Mouse (Mus musculus): ENCODE measurements around the gene Vim. TPM values are rescaled to one million over a fixed set of nuclear protein-coding genes. Genes with fewer than 3 reads are reported as not detected.

Vim gene
- polyA plus RNA-seq, 1 experiment: 6,934 TPM

DNA sequence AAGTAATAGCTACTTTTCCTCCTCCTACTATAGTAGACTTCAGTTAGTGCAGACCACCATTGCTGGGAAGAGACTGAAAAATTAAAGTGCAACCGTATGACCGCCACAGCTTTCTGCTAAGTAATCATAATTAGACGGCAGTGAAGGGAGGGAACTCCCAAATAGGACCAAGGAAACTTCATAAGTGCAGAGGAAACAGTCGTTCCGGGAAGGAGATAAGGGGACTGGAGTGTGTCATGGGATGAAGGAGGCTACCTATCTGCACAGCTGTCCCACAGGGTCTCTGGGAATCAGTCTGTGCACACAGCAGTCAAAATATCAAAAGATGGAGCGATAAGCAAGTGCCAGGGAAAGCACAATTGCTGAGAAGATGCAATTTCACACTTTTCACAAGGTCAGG, 43.1 kb upstream of the Vim start:
- H3K36me3 ChIP-seq (ENCODE audit: control insufficient read depth, insufficient read depth): no peaks in the 10 kb centered on the region
- H3K79me2 ChIP-seq (ENCODE audit: control insufficient read depth, insufficient read depth): no peaks in the 10 kb centered on the region
- no peaks in the 10 kb centered on the region for H3K27me3 ChIP-seq (ENCODE audit: control insufficient read depth, insufficient read depth, insufficient read length)
- no peak for TF ChIP-seq CEBPB (IDR thresholded peaks at IDR 0.05; ENCODE audit: low read depth)
- TF ChIP-seq MYOG (IDR thresholded peaks at IDR 0.05; ENCODE audit: control insufficient read depth, extremely low read depth, insufficient read length): no peak
- TF ChIP-seq CTCF (IDR thresholded peaks at IDR 0.05; ENCODE audit: control insufficient read depth, insufficient read depth, insufficient read length): no peak
- TF ChIP-seq MAX (IDR thresholded peaks at IDR 0.05): no peak
- TF ChIP-seq FOSL1 (IDR thresholded peaks at IDR 0.05; ENCODE audit: insufficient read depth, low read length, poor library complexity, severe bottlenecking): no peak
- TF ChIP-seq MYOD1 (IDR thresholded peaks at IDR 0.05; ENCODE audit: control insufficient read depth, insufficient read length, low read depth): no peak
- TF ChIP-seq USF1 (IDR thresholded peaks at IDR 0.05; ENCODE audit: low read depth): no peak
- H3ac ChIP-seq (ENCODE audit: control insufficient read depth, insufficient read length, low read depth): no peak overlapping the region
- H3K4me3 ChIP-seq (ENCODE audit: insufficient read depth, poor library complexity, severe bottlenecking): no peak overlapping the region
- H3K79me3 ChIP-seq (ENCODE audit: low read depth): no peaks in the 10 kb centered on the region

DNA sequence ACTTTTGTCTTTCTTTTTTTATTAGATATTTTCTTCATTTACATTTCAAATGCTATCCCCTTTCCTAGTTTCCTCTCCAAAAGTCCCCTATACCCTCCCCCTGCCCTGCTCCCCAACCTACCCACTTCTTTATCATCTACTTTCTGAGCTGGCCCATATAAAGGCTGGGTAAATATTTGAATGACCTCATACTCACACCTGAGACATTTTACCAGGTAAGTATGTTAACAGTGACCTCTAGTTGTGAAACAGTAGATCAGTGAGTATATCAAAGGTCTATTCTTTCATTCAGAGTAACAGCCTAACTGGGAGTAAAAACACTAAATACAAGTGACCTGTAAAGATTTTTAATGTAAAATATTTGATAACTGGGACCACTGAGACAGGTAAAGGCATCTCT, 37.0 kb upstream of the Vim start:
- H3ac ChIP-seq (ENCODE audit: control insufficient read depth, insufficient read length, low read depth): no peak overlapping the region
- TF ChIP-seq MYOD1 (IDR thresholded peaks at IDR 0.05; ENCODE audit: control insufficient read depth, insufficient read length, low read depth): no peak
- TF ChIP-seq CTCF (IDR thresholded peaks at IDR 0.05; ENCODE audit: control insufficient read depth, insufficient read depth, insufficient read length): no peak
- peaks cover 3% of the 10 kb centered on the region for H3K79me3 ChIP-seq (ENCODE audit: low read depth)
- H3K79me2 ChIP-seq (ENCODE audit: control insufficient read depth, insufficient read depth): peaks cover 10% of the 10 kb centered on the region
- no peaks in the 10 kb centered on the region for H3K36me3 ChIP-seq (ENCODE audit: control insufficient read depth, insufficient read depth)
- H3K4me3 ChIP-seq (ENCODE audit: insufficient read depth, poor library complexity, severe bottlenecking): no peak overlapping the region
- H3K27me3 ChIP-seq (ENCODE audit: control insufficient read depth, insufficient read depth, insufficient read length): no peaks in the 10 kb centered on the region

DNA sequence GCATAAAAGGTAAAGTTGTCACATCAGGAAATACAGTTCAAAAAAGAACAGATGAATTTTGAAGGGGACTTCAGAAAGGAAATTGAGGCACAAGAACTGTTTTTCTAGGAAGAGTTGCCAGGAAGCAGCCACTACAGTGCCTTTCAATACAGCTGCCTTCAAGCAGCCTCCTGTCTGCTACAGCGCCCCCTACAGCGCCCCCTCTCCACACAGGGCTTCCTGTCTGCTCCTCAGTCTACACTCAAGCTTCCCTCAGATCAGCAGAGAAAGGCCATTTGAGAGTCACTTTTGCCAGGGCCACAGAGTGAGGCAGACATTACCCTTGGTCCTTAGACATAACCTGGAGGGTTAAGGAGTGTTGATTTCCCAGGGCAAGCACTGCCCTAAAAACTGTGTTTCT, 36.0 kb upstream of the Vim start:
- TF ChIP-seq USF1 (IDR thresholded peaks at IDR 0.05; ENCODE audit: low read depth): no peak
- TF ChIP-seq MAX (IDR thresholded peaks at IDR 0.05): no peak
- TF ChIP-seq MYOG (IDR thresholded peaks at IDR 0.05; ENCODE audit: control insufficient read depth, extremely low read depth, insufficient read length): no peak
- no peak for TF ChIP-seq FOSL1 (IDR thresholded peaks at IDR 0.05; ENCODE audit: insufficient read depth, low read length, poor library complexity, severe bottlenecking)
- TF ChIP-seq CEBPB (IDR thresholded peaks at IDR 0.05; ENCODE audit: low read depth): no peak
- TF ChIP-seq CTCF (IDR thresholded peaks at IDR 0.05; ENCODE audit: control insufficient read depth, insufficient read depth, insufficient read length): no peak
- TF ChIP-seq MYOD1 (IDR thresholded peaks at IDR 0.05; ENCODE audit: control insufficient read depth, insufficient read length, low read depth): no peak
- Histone ChIP-seq H3K4me3 (ENCODE audit: insufficient read depth, poor library complexity, severe bottlenecking) (no peak overlapping the region), H3K79me2 (ENCODE audit: control insufficient read depth, insufficient read depth) (peaks cover 18% of the 10 kb centered on the region), H3K27me3 (ENCODE audit: control insufficient read depth, insufficient read depth, insufficient read length) (no peaks in the 10 kb centered on the region), H3ac (ENCODE audit: control insufficient read depth, insufficient read length, low read depth) (no peak overlapping the region), H3K36me3 (ENCODE audit: control insufficient read depth, insufficient read depth) (no peaks in the 10 kb centered on the region), H3K79me3 (ENCODE audit: low read depth) (peaks cover 5% of the 10 kb centered on the region)

DNA sequence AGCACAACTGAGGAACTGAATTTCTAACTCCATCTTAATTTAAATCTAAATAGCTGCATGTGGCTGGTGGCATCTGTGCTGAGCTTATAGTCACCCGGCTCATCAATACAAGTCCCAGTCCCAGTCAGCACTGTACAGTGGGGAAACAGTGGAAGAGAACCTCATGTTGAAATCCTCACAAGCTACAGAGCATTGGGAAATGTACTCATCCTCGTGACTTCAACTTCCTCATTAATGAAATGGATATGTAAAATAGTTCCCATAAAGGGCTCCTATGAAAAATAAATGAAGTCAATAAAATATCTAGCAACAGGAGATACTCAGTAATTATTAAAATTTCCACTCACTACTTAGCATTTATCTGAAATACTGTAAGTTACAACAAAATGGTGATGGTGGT, 35.5 kb upstream of the Vim start:
- Histone ChIP-seq H3K4me3 (ENCODE audit: insufficient read depth, poor library complexity, severe bottlenecking) (no peak overlapping the region), H3K36me3 (ENCODE audit: control insufficient read depth, insufficient read depth) (no peaks in the 10 kb centered on the region), H3K79me3 (ENCODE audit: low read depth) (peaks cover 6% of the 10 kb centered on the region), H3K79me2 (ENCODE audit: control insufficient read depth, insufficient read depth) (peaks cover 23% of the 10 kb centered on the region), H3K27me3 (ENCODE audit: control insufficient read depth, insufficient read depth, insufficient read length) (no peaks in the 10 kb centered on the region), H3ac (ENCODE audit: control insufficient read depth, insufficient read length, low read depth) (no peak overlapping the region)
- TF ChIP-seq MYOD1 (IDR thresholded peaks at IDR 0.05; ENCODE audit: control insufficient read depth, insufficient read length, low read depth) (no peak), MYOG (IDR thresholded peaks at IDR 0.05; ENCODE audit: control insufficient read depth, extremely low read depth, insufficient read length) (no peak), CTCF (IDR thresholded peaks at IDR 0.05; ENCODE audit: control insufficient read depth, insufficient read depth, insufficient read length) (no peak), FOSL1 (IDR thresholded peaks at IDR 0.05; ENCODE audit: insufficient read depth, low read length, poor library complexity, severe bottlenecking) (no peak), USF1 (IDR thresholded peaks at IDR 0.05; ENCODE audit: low read depth) (no peak), CEBPB (IDR thresholded peaks at IDR 0.05; ENCODE audit: low read depth) (no peak), MAX (IDR thresholded peaks at IDR 0.05) (no peak)

DNA sequence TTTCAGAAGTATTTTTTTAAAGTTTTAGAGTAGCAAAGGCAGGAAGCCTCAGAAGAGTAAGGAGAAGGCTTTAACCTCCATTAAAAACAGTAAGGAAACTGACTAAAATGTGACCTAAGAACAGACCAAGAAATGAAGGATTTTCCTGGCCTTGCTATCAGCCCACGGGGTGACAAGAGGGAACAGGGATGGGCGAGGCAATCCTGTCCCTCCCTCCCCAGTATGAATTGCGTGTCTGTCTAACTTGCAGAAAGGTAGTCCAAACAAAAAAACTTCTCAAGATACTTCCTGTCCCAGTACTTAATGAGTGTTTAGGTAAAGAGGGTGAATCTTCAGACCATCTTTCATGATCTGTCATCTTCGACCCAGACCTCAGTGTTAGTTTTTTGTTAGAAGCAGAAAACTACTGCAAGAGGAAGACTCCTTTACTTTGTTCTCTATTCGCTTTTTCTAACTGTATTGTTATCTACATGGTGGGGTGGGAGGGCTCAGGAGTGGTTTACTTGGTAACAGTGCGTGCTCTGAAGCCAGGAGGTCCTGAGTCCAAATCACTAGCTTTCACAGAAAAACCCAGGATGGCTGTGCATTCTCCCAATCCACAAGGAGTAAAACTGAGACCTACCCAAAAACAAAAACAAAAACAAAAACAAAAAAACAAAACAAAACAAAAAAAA, 34.9 kb upstream of the Vim start:
- TF ChIP-seq CTCF (IDR thresholded peaks at IDR 0.05; ENCODE audit: control insufficient read depth, insufficient read depth, insufficient read length): no peak
- TF ChIP-seq MAX (IDR thresholded peaks at IDR 0.05): no peak
- no peak for TF ChIP-seq MYOD1 (IDR thresholded peaks at IDR 0.05; ENCODE audit: control insufficient read depth, insufficient read length, low read depth)

DNA sequence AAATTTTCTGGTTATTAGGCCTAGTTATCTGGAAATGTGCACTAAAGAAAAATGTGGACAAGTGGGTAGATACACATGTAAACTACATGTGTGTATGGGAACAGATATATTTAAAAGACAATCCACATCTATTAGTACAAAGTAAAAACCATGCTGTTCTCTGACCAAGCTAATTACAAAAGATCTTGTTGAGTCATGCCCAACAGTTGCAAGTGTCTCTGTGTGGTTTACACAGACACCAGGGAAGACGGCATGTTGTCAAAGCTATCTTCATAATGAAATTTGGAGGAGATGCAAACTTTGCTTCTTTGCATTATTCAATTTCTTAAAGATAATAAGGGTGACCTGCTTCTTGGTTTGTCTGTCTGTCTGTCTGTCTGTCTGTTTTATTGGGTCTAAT, 33.9 kb upstream of the Vim start:
- Histone ChIP-seq H3K36me3 (ENCODE audit: control insufficient read depth, insufficient read depth) (no peaks in the 10 kb centered on the region), H3ac (ENCODE audit: control insufficient read depth, insufficient read length, low read depth) (no peak overlapping the region), H3K27me3 (ENCODE audit: control insufficient read depth, insufficient read depth, insufficient read length) (no peaks in the 10 kb centered on the region), H3K79me3 (ENCODE audit: low read depth) (peaks cover 6% of the 10 kb centered on the region), H3K4me3 (ENCODE audit: insufficient read depth, poor library complexity, severe bottlenecking) (no peak overlapping the region), H3K79me2 (ENCODE audit: control insufficient read depth, insufficient read depth) (peaks cover 25% of the 10 kb centered on the region)
- TF ChIP-seq FOSL1 (IDR thresholded peaks at IDR 0.05; ENCODE audit: insufficient read depth, low read length, poor library complexity, severe bottlenecking) (no peak), CEBPB (IDR thresholded peaks at IDR 0.05; ENCODE audit: low read depth) (no peak), USF1 (IDR thresholded peaks at IDR 0.05; ENCODE audit: low read depth) (no peak), CTCF (IDR thresholded peaks at IDR 0.05; ENCODE audit: control insufficient read depth, insufficient read depth, insufficient read length) (no peak), MYOG (IDR thresholded peaks at IDR 0.05; ENCODE audit: control insufficient read depth, extremely low read depth, insufficient read length) (no peak), MYOD1 (IDR thresholded peaks at IDR 0.05; ENCODE audit: control insufficient read depth, insufficient read length, low read depth) (no peak), MAX (IDR thresholded peaks at IDR 0.05) (no peak)

More for the DNA sequence above, 34.9 kb upstream of the Vim start:
- H3ac ChIP-seq (ENCODE audit: control insufficient read depth, insufficient read length, low read depth): no peak overlapping the region
- H3K79me2 ChIP-seq (ENCODE audit: control insufficient read depth, insufficient read depth): peaks cover 25% of the 10 kb centered on the region
- H3K79me3 ChIP-seq (ENCODE audit: low read depth): peaks cover 6% of the 10 kb centered on the region
- no peak overlapping the region for H3K4me3 ChIP-seq (ENCODE audit: insufficient read depth, poor library complexity, severe bottlenecking)
- H3K27me3 ChIP-seq (ENCODE audit: control insufficient read depth, insufficient read depth, insufficient read length): no peaks in the 10 kb centered on the region
- no peaks in the 10 kb centered on the region for H3K36me3 ChIP-seq (ENCODE audit: control insufficient read depth, insufficient read depth)

Data from C2C12 (cell line).